Mouse (Mus musculus) lung, adult 2 months (tissue): ENCODE data around the gene Mical3.

ENCODE experiments used
- CTCF ChIP-seq: fragments of 200-500 bp; IDR thresholded peaks from 2 replicates; pipeline ENCODE4 v1.5.1; 2011; ENCODE audit warnings: mild to moderate bottlenecking, low read length, control low read depth; ENCODE audit not compliant: insufficient read depth
- POLR2A ChIP-seq: fragments of 200-500 bp; IDR thresholded peaks from 2 replicates; pipeline ENCODE4 v1.6.1; 2011; ENCODE audit warnings: low read depth, mild to moderate bottlenecking, control low read depth, low read length, borderline replicate concordance; ENCODE audit errors: extremely low read depth

GRCm38 (mm10) chr6:121057181-121057956 is 73.4 kb downstream of the Mical3 start:
- TF ChIP-seq CTCF (no peak), POLR2A (no peak)
